Mouse (Mus musculus) kidney, postnatal 14 days (tissue): ENCODE measurements at regions not wholly inside any gene's neighbourhood (a gene's known extent, or its start where the extent isn't known, plus 50 kb on each side); places are given as distances from the start of the nearest gene placed in this dataset.

Experiments used
- DNase-seq: peaks from one replicate; pipeline ENCODE4 v3.0.0; 2022; ENCODE audit warnings: mixed read lengths

GRCm38 (mm10) chr9:120677216-120677615 lies 106.0 kb downstream of the Rpl14 start:
- DNase-seq = no peak

- no peak for DNase-seq
These were observed 108.7 kb downstream of the Rpl14 start for GRCm38 (mm10) chr9:120679822-120680426.

GRCm38 (mm10) chr9:120681404-120681803 lies 110.2 kb downstream of the Rpl14 start:
- DNase-seq = no peak

GRCm38 (mm10) chr9:120685961-120686360 lies 114.7 kb downstream of the Rpl14 start:
- DNase-seq = no peak

- no peak for DNase-seq
These were observed 117.8 kb downstream of the Rpl14 start for GRCm38 (mm10) chr9:120689025-120689424.

GRCm38 (mm10) chr9:120690510-120690909 lies 119.3 kb downstream of the Rpl14 start:
- no peak for DNase-seq

- DNase-seq = peak; percentile 94
These were observed 120.0 kb downstream of the Rpl14 start for GRCm38 (mm10) chr9:120690961-120691941.

- no peak for DNase-seq
These were observed 120.7 kb downstream of the Rpl14 start for GRCm38 (mm10) chr9:120691971-120692401.

- no peak for DNase-seq
These were observed 123.2 kb downstream of the Rpl14 start for GRCm38 (mm10) chr9:120694457-120694856.

GRCm38 (mm10) chr9:120695966-120696365 lies 124.7 kb downstream of the Rpl14 start:
- no peak for DNase-seq

- no peak for DNase-seq
These were observed 126.5 kb downstream of the Rpl14 start for GRCm38 (mm10) chr9:120697749-120698148.

- no peak for DNase-seq
These were observed 128.5 kb downstream of the Rpl14 start for GRCm38 (mm10) chr9:120699781-120700180.

- no peak for DNase-seq
These were observed 131.6 kb downstream of the Rpl14 start for GRCm38 (mm10) chr9:120702836-120703235.

GRCm38 (mm10) chr9:120703291-120703930 lies 132.2 kb downstream of the Rpl14 start:
- DNase-seq = peak; percentile 73

GRCm38 (mm10) chr9:120706562-120707198 lies 135.4 kb downstream of the Rpl14 start:
- no peak for DNase-seq

GRCm38 (mm10) chr9:120708507-120708906 lies 137.3 kb downstream of the Rpl14 start:
- DNase-seq = no peak

GRCm38 (mm10) chr9:120709146-120709655 lies 138.0 kb downstream of the Rpl14 start:
- no peak for DNase-seq

- DNase-seq = no peak
These were observed 141.7 kb downstream of the Rpl14 start for GRCm38 (mm10) chr9:120712987-120713386.

GRCm38 (mm10) chr9:120715665-120716121 lies 144.4 kb downstream of the Rpl14 start:
- DNase-seq = no peak

GRCm38 (mm10) chr9:120718812-120719211 lies 147.6 kb downstream of the Rpl14 start:
- no peak for DNase-seq

- DNase-seq = peak; percentile 24
These were observed 150.3 kb downstream of the Rpl14 start for GRCm38 (mm10) chr9:120721451-120722123.

- DNase-seq = no peak
These were observed 151.8 kb downstream of the Rpl14 start for GRCm38 (mm10) chr9:120723026-120723425.
